Mouse (Mus musculus): ENCODE results near the gene Pola2. TPM values are rescaled to one million over a fixed set of nuclear protein-coding genes. Genes with fewer than 3 reads are reported as not detected.

Pola2 gene
- polyA plus RNA-seq, 1 experiment from 2014 or later: 80.7 TPM

- DNase-seq (ENCODE audit: low spot score): no peak
- Histone ChIP-seq H3K4me1 (peaks cover 53% of the 10 kb centered on the region), H3K27me3 (ENCODE audit: insufficient read depth, poor library complexity, severe bottlenecking) (no peaks in the 10 kb centered on the region), H3K36me3 (peaks cover 77% of the 10 kb centered on the region), H3K27ac (peak overlapping the region; percentile 86), H3K9me3 (no peaks in the 10 kb centered on the region), H3K4me3 (no peak overlapping the region)
- WGBS: 90% methylated on average over 15 of the region's 15 CpGs
Observed at GRCm38 (mm10) chr19:5943404-5943803, 20.6 kb downstream of the Pola2 start.

DNA sequence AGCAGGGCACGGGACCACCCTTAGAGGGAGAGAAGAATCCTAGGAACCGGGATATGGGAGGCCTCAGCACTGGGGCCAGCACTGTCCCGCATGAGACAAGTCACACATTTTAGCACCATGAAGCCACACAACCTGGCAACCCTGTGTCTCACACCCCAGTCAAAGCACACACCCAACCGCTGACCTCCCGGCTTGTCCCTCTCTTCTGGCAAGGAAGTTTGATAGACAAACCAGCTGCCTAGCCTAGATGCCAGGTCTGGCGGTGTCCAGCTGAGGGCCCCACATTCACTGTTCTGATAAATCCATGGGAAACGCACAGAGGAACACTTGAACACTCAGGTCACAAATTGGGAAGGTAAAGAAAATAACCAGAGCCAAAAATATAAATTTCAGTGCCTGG, 21.4 kb downstream of the Pola2 start:
- Histone ChIP-seq H3K27ac (peak overlapping the region; percentile 86), H3K36me3 (peaks cover 70% of the 10 kb centered on the region), H3K27me3 (ENCODE audit: insufficient read depth, poor library complexity, severe bottlenecking) (no peaks in the 10 kb centered on the region), H3K9me3 (no peaks in the 10 kb centered on the region), H3K4me3 (no peak overlapping the region), H3K4me1 (peaks cover 61% of the 10 kb centered on the region)
- WGBS: 78% methylated on average over 7 of the region's 7 CpGs
- no peak for DNase-seq (ENCODE audit: low spot score)

GRCm38 (mm10) chr19:5940656-5941055, 23.3 kb downstream of the Pola2 start:
- peaks cover 51% of the 10 kb centered on the region for H3K36me3 ChIP-seq
- H3K27ac ChIP-seq: peak overlapping the region; percentile 64; the same call in 1 of the 2 replicates
- DNase-seq (ENCODE audit: low spot score): no peak
- H3K9me3 ChIP-seq: no peaks in the 10 kb centered on the region
- WGBS: 91% methylated on average over 10 of the region's 10 CpGs
- H3K4me3 ChIP-seq: no peak overlapping the region
- H3K4me1 ChIP-seq: peaks cover 60% of the 10 kb centered on the region
- H3K27me3 ChIP-seq (ENCODE audit: insufficient read depth, poor library complexity, severe bottlenecking): no peaks in the 10 kb centered on the region

- 78% methylated on average over 4 of the region's 4 CpGs for WGBS
- Histone ChIP-seq H3K36me3 (peaks cover 47% of the 10 kb centered on the region), H3K27ac (no peak overlapping the region)
Observed at GRCm38 (mm10) chr19:5940173-5940572, 23.8 kb downstream of the Pola2 start.

GRCm38 (mm10) chr19:5939715-5940114, 24.3 kb downstream of the Pola2 start:
- no peak overlapping the region for H3K27ac ChIP-seq
- H3K27me3 ChIP-seq (ENCODE audit: insufficient read depth, poor library complexity, severe bottlenecking): no peaks in the 10 kb centered on the region
- H3K9me3 ChIP-seq: no peaks in the 10 kb centered on the region
- no peak overlapping the region for H3K4me3 ChIP-seq
- H3K4me1 ChIP-seq: peaks cover 60% of the 10 kb centered on the region
- no peak for DNase-seq (ENCODE audit: low spot score)
- 82% methylated on average over 5 of the region's 5 CpGs for WGBS
- peaks cover 45% of the 10 kb centered on the region for H3K36me3 ChIP-seq

More at GRCm38 (mm10) chr19:5940173-5940572, 23.8 kb downstream of the Pola2 start:
- Histone ChIP-seq H3K4me3 (no peak overlapping the region), H3K4me1 (peaks cover 60% of the 10 kb centered on the region), H3K9me3 (no peaks in the 10 kb centered on the region), H3K27me3 (ENCODE audit: insufficient read depth, poor library complexity, severe bottlenecking) (no peaks in the 10 kb centered on the region)
- no peak for DNase-seq (ENCODE audit: low spot score)

- Histone ChIP-seq H3K27ac (peak overlapping the region; percentile 68; the same call in 1 of the 2 replicates), H3K9me3 (no peaks in the 10 kb centered on the region), H3K36me3 (peaks cover 39% of the 10 kb centered on the region), H3K4me1 (peaks cover 51% of the 10 kb centered on the region), H3K4me3 (no peak overlapping the region), H3K27me3 (ENCODE audit: insufficient read depth, poor library complexity, severe bottlenecking) (no peaks in the 10 kb centered on the region)
- WGBS: 85% methylated on average over 6 of the region's 6 CpGs
- no peak for DNase-seq (ENCODE audit: low spot score)
Observed at GRCm38 (mm10) chr19:5938516-5938915, 25.5 kb downstream of the Pola2 start.

DNA sequence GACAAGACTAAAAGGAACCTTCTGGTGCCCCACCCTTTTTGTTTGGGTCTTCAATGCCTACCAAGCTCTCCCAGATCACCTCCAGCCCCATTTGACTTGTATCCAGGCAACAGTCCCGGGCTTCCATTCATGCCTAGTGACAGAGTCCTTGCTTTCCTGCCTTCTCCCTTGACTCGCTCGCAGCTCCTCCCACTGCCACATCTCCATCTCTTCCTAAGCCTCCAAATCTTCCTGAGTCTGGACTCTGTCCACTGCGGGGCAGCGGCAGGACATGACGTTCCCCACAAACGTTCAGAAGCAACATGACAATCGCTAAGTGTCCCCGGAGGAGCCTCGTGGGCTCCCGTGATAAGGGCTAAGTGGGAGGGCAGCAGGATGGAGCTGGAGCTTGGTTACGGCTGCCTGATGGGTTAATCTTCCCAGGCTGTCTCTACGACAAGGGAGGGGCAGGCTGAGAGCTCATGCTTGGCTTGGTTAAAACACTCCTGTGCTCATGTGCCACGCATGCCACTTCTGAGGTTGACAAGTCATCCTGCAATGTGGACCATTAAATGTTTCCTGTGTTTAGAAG, 26.1 kb downstream of the Pola2 start:
- peak overlapping the region; percentile 68 for H3K27ac ChIP-seq
- DNase-seq (ENCODE audit: low spot score): peak; percentile 85
- WGBS: 9% methylated on average over 14 of the region's 14 CpGs
- peaks cover 33% of the 10 kb centered on the region for H3K36me3 ChIP-seq
- peaks cover 45% of the 10 kb centered on the region for H3K4me1 ChIP-seq
- H3K27me3 ChIP-seq (ENCODE audit: insufficient read depth, poor library complexity, severe bottlenecking): no peaks in the 10 kb centered on the region
- no peaks in the 10 kb centered on the region for H3K9me3 ChIP-seq
- peak overlapping the region; percentile 35 for H3K4me3 ChIP-seq

GRCm38 (mm10) chr19:5937095-5937835, 26.7 kb downstream of the Pola2 start:
- Histone ChIP-seq H3K27me3 (ENCODE audit: insufficient read depth, poor library complexity, severe bottlenecking) (no peaks in the 10 kb centered on the region), H3K4me3 (peak overlapping the region; percentile 35), H3K27ac (peak overlapping the region; percentile 62), H3K4me1 (peaks cover 39% of the 10 kb centered on the region), H3K9me3 (no peaks in the 10 kb centered on the region), H3K36me3 (peaks cover 27% of the 10 kb centered on the region)
- WGBS: 73% methylated on average over 21 of the region's 21 CpGs
- DNase-seq (ENCODE audit: low spot score): no peak

- Histone ChIP-seq H3K9me3 (no peaks in the 10 kb centered on the region), H3K36me3 (peaks cover 13% of the 10 kb centered on the region), H3K4me3 (0 out of 2 replicates have a peak overlapping the region, but pooled peaks have one; percentile 22), H3K27ac (peak overlapping the region; percentile 88), H3K4me1 (peaks cover 37% of the 10 kb centered on the region), H3K27me3 (ENCODE audit: insufficient read depth, poor library complexity, severe bottlenecking) (no peaks in the 10 kb centered on the region)
- 58% methylated on average over 5 of the region's 5 CpGs for WGBS
- DNase-seq (ENCODE audit: low spot score): no peak
Observed at GRCm38 (mm10) chr19:5935691-5936090, 28.3 kb downstream of the Pola2 start.

DNA sequence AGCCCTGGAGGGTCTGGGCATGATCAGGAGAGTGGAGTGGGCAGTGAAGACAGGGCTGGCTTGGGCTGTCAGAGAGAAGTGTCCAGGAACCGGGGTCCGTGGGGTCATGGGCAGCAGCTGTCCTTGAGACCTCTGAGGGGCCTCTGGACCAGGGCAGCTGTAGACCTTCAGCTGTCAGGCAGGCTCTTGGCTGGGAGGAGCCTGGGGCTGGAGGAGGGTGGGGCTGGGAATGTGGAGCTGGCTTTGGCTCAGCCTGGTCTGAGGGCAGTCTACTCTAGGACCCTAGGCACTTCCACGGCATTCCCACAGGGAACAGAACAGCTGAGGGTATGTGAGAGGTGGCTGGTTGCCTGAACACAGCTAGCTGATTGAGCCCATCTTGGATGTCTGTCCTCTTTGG, 28.7 kb downstream of the Pola2 start:
- peak; percentile 90 for DNase-seq (ENCODE audit: low spot score)
- Histone ChIP-seq H3K27me3 (ENCODE audit: insufficient read depth, poor library complexity, severe bottlenecking) (no peaks in the 10 kb centered on the region), H3K36me3 (peaks cover 10% of the 10 kb centered on the region), H3K4me3 (0 out of 2 replicates have a peak overlapping the region, but pooled peaks have one; percentile 22), H3K4me1 (peaks cover 35% of the 10 kb centered on the region), H3K9me3 (no peaks in the 10 kb centered on the region), H3K27ac (peak overlapping the region; percentile 88)
- whole genome bisulfite sequencing: 25% methylated on average over 3 of the region's 3 CpGs

DNA sequence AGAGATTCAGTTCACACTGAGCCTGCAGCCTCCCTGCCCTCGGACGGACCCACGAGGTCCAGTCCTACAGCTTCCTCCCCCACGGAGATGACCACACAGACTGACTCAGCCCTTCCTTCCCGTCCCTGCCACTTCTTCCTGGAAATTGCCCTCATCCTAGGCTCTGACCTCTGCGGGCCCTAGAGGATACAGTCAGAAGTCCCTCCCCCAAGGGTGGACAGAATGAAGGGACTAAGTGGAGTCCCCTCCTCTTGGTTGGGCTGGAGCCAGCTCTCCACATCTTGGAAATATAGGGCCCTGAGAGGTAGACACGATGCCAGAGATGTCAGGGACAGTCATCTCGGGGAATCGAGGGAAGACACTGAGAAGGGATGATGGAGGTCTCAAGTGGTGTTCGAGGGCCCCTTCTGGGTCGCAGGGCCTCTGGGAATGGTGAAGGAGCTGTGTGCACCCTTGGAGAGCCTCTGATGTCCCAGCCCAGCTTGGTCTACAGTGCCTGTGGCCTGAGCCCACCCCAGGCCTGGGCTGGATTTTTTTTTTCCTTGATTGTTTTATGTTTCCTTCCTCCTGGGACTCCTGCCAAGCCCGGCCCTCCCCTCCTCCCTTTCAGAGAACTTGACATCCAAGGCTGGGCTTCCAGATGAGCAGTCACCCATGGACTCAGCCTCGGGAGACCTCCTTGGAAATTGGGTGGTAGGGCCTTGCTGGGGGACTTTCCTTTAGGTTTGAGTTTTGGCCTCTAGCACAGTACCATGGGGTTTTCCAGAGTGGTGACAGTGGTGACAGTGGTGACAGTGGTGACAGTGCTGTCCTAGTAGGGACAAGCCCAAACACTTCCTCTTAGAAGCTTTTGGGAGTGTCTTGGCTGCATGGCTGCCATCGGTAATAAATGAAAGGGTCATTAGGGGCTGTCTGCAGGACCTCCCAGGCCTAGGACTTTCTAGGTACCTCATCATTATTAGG, 34.1 kb downstream of the Pola2 start:
- WGBS: 58% methylated on average over 14 of the region's 14 CpGs
- H3K27me3 ChIP-seq (ENCODE audit: insufficient read depth, poor library complexity, severe bottlenecking): peaks cover 9% of the 10 kb centered on the region; the same call in 1 of the 2 replicates

GRCm38 (mm10) chr19:5928546-5928945, 35.5 kb downstream of the Pola2 start:
- Histone ChIP-seq H3K4me1 (peaks cover 50% of the 10 kb centered on the region), H3K4me3 (no peak overlapping the region), H3K27ac (0 out of 2 replicates have a peak overlapping the region, but pooled peaks have one; percentile 25), H3K9me3 (no peaks in the 10 kb centered on the region), H3K36me3 (no peaks in the 10 kb centered on the region), H3K27me3 (ENCODE audit: insufficient read depth, poor library complexity, severe bottlenecking) (peaks cover 9% of the 10 kb centered on the region; the same call in 1 of the 2 replicates)
- no peak for DNase-seq (ENCODE audit: low spot score)
- 62% methylated on average over 3 of the region's 3 CpGs for WGBS

More for the DNA sequence above, 34.1 kb downstream of the Pola2 start:
- no peak for DNase-seq (ENCODE audit: low spot score)
- Histone ChIP-seq H3K9me3 (no peaks in the 10 kb centered on the region), H3K27ac (peak overlapping the region; percentile 64), H3K4me3 (no peak overlapping the region), H3K36me3 (no peaks in the 10 kb centered on the region), H3K4me1 (peaks cover 43% of the 10 kb centered on the region)

Measured in heart, embryonic 10.5 days (tissue).